Mouse (Mus musculus): ENCODE measurements around the gene Adamts6. TPM values are rescaled to one million over a fixed set of nuclear protein-coding genes. Genes with fewer than 3 reads are reported as not detected.

Gene Adamts6
- polyA plus RNA-seq, 1 experiment: 0.74 TPM

DNA sequence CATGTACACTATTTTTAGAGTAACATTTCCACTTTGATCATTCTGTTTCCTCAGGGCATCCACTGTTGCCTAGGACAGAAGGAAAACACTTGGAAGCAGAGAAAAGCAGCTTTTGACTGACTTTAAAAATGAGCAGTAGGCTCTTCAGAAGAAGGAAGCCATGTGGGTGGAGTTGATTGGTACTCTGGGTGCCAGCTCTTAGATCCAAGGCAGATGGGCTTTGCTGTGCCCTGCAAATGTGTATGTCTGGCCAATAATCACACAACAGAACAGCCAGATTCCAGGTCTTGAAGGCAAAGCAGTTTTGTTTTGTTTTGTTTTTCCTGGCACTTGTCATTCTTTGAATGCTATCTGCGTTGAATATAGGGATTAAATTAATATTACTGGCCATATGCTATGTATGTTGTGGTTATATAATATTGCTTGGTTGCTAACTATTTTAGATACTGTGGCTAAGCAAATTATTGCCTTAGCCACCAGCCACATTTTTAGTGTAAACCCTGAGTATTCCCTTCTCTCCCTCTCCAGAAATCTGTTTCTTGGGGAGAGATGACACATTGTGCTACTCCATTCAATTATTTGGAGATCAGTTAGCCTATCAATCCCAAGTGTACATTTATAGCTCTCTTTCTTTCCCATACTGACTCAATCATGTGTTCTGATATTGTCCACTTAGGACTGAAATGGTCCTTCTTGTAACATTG is 165.8 kb downstream of the Adamts6 start:
- Histone ChIP-seq H3K27ac (ENCODE audit: insufficient read depth, low read depth, low read length) (no peak overlapping the region), H3K4me1 (ENCODE audit: control insufficient read depth, insufficient read depth, low read length) (no peaks in the 10 kb centered on the region), H3K4me3 (ENCODE audit: insufficient read depth, low read length) (no peak overlapping the region)
- TF ChIP-seq CTCF (IDR thresholded peaks at IDR 0.05; ENCODE audit: low read depth, low read length) (no peak), POLR2A (IDR thresholded peaks at IDR 0.05; ENCODE audit: borderline replicate concordance, low read depth, low read length) (no peak)

DNA sequence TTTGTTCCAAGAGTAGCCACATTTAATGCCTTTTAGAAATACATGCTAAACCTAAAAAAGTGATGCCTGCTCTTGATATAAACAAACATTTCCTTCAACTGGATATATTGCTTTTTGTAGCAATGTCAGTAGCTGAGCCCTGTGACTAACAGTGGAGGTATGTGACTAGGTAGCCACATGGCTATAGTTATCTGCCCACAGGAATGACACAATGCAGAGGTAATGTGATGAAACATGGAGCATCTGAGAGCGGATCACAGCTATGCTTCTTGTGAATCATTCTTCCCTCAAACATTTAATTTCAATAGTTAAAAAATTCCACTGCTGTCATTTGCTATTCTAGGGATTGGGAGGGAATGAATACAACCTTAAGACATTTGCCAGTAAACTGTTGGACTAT is 172.7 kb downstream of the Adamts6 start:
- TF ChIP-seq POLR2A (IDR thresholded peaks at IDR 0.05; ENCODE audit: borderline replicate concordance, low read depth, low read length): no peak

DNA sequence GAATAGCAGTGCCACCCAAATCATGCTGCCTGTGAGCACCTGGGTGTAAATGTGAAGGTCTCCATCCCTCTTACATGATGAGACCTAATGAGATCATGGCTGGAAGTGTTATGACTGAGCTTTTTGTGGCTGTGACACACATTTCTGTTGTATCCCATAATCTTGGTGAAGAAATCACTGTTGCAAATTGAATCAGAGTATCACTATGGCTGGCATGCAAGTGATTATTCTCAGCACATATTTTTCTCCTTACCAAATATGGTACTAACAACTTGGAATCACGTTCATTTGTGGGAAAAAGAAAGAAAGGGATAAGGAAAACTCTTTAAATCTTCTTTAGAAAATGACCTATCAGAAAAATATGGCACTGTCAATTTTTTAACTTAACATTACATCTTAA is 180.4 kb downstream of the Adamts6 start:
- TF ChIP-seq CTCF (IDR thresholded peaks at IDR 0.05; ENCODE audit: low read depth, low read length) (no peak), POLR2A (IDR thresholded peaks at IDR 0.05; ENCODE audit: borderline replicate concordance, low read depth, low read length) (no peak)
- Histone ChIP-seq H3K27ac (ENCODE audit: insufficient read depth, low read depth, low read length) (no peak overlapping the region), H3K4me3 (ENCODE audit: insufficient read depth, low read length) (no peak overlapping the region), H3K4me1 (ENCODE audit: control insufficient read depth, insufficient read depth, low read length) (no peaks in the 10 kb centered on the region)

More for the DNA sequence above, 172.7 kb downstream of the Adamts6 start:
- Histone ChIP-seq H3K4me3 (ENCODE audit: insufficient read depth, low read length) (no peak overlapping the region), H3K27ac (ENCODE audit: insufficient read depth, low read depth, low read length) (no peak overlapping the region), H3K4me1 (ENCODE audit: control insufficient read depth, insufficient read depth, low read length) (no peaks in the 10 kb centered on the region)

DNA sequence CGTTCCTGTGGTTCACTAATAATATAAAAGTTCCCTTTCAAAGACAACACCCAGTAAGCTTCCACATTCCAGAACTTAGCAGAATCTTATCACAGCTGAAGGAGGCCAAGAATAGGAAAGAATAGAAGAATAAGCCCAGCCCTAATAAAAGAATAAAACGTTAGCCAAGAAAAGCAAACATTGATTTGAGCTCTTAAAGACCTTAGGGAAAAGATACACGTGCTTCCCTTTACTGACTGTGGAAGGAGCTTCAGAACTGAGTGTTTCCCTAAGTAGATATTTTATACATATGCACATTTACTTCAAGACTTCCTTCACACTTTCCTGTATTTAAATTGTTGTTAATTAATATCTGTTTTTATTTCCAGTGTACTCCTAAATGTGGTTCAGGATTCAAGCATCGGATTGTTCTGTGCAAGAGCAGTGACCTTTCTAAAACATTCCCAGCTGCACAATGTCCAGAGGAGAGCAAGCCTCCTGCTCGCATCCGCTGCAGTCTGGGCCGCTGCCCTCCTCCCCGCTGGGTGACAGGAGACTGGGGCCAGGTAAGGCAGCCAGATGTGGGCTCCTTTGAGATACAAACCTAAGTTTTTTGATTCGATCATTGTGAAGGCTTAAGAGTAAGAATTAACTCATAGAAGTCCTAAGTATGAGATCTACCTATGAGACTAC is 188.8 kb downstream of the Adamts6 start:
- no peak for TF ChIP-seq CTCF (IDR thresholded peaks at IDR 0.05; ENCODE audit: low read depth, low read length)
- TF ChIP-seq POLR2A (IDR thresholded peaks at IDR 0.05; ENCODE audit: borderline replicate concordance, low read depth, low read length): no peak
- Histone ChIP-seq H3K4me3 (ENCODE audit: insufficient read depth, low read length) (no peak overlapping the region), H3K4me1 (ENCODE audit: control insufficient read depth, insufficient read depth, low read length) (no peaks in the 10 kb centered on the region), H3K27ac (ENCODE audit: insufficient read depth, low read depth, low read length) (no peak overlapping the region)

DNA sequence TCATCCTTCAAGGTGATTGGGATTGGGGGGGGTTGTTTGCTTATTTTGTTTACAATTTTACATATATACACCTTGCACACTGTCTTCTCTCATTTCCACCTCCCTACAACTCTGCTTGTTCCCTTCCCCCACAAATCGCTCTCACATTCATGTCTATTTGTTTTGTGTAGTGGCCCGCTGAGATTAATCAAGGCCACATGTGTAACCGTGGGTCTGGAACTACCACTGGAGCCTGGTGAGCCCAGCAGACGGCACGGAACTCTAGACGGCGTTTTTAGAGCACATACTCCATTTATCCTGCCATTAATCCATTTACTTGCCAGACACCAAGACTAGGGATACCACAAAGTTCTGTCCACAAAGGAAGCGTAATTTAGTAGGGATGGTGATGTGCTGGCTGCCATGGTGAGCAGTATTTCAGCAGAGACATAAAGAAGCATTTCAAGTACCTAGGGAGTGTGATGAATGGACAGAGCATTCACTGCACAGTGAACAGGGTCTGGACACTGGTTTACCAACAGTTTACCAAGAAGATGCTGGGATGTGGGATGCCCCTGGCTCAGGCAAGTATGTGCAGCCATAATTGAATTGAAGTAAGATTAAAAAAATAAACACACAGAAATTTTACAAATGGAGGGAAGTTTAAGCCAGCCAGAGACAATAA is 194.9 kb downstream of the Adamts6 start:
- TF ChIP-seq CTCF (IDR thresholded peaks at IDR 0.05; ENCODE audit: low read depth, low read length) (no peak), POLR2A (IDR thresholded peaks at IDR 0.05; ENCODE audit: borderline replicate concordance, low read depth, low read length) (no peak)
- Histone ChIP-seq H3K4me3 (ENCODE audit: insufficient read depth, low read length) (no peak overlapping the region), H3K27ac (ENCODE audit: insufficient read depth, low read depth, low read length) (no peak overlapping the region), H3K4me1 (ENCODE audit: control insufficient read depth, insufficient read depth, low read length) (no peaks in the 10 kb centered on the region)

DNA sequence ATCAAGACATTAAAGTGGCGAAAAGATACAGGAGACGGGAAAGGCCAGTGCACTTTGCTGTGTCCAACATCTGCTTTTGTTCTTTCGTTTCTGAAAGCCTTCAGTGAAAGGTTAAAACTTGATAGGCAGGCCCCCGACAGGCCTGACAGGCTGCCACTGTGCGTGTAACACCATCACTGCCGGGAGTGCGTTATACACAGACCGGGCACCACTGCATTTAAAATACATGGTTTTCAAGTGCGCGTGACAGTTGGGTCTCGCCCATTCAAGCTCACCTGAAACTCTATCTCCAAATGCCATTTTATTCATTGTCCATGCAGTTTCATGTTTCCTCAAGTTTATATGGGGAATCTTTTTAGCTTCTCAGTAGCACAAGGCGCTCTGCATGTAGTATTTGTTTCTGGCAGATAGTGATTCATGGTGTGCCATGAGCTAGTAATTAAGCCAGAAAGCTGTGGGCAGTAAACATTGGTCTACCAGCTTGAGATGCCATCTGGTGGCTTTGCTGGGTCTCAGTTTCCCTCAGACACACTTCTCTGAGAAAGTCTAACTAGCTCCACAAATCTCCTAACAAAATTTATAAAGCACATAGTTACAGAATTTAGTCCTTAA is 195.6 kb downstream of the Adamts6 start:
- Histone ChIP-seq H3K4me1 (ENCODE audit: control insufficient read depth, insufficient read depth, low read length) (no peaks in the 10 kb centered on the region), H3K27ac (ENCODE audit: insufficient read depth, low read depth, low read length) (no peak overlapping the region), H3K4me3 (ENCODE audit: insufficient read depth, low read length) (no peak overlapping the region)
- TF ChIP-seq POLR2A (IDR thresholded peaks at IDR 0.05; ENCODE audit: borderline replicate concordance, low read depth, low read length) (no peak), CTCF (IDR thresholded peaks at IDR 0.05; ENCODE audit: low read depth, low read length) (no peak)

DNA sequence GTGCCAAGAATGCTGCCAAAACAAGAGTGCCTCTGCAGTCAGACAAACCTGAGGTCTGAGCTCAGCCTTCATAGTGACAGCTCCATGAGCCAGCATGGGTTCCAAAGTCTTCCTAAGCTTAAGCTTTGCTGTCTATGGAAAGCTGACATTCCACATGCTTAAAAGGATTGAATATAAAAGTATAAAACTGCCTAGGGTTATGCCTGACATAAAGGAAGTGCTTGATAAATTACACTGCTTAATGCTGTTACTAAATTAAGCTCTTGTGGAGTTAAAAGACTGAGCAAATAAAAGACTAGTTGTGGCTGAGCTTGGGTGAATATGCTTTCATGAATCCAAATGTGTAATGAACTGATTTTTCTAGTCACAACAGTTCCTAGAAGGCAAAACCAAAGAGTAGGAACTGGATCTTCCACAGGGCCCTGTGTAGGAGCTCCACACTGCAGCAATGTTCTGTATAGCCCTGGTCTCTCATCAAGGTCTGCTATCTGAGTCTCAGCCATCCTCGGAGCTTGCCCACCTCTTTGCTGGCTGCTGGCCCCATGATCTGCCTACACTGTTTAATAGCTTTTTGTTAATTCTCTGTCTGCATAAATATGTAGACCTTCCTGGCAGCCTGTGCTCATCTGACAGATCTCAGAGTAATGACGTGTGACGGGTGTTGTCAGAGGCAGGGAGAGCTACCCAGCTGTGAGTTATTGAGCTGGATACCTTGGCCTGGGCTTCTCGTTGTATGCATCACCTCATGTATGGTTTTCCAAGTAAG is 203.6 kb downstream of the Adamts6 start:
- TF ChIP-seq POLR2A (IDR thresholded peaks at IDR 0.05; ENCODE audit: borderline replicate concordance, low read depth, low read length) (no peak), CTCF (IDR thresholded peaks at IDR 0.05; ENCODE audit: low read depth, low read length) (no peak)
- no peak overlapping the region for H3K4me3 ChIP-seq (ENCODE audit: insufficient read depth, low read length)
- H3K27ac ChIP-seq (ENCODE audit: insufficient read depth, low read depth, low read length): no peak overlapping the region
- no peaks in the 10 kb centered on the region for H3K4me1 ChIP-seq (ENCODE audit: control insufficient read depth, insufficient read depth, low read length)

DNA sequence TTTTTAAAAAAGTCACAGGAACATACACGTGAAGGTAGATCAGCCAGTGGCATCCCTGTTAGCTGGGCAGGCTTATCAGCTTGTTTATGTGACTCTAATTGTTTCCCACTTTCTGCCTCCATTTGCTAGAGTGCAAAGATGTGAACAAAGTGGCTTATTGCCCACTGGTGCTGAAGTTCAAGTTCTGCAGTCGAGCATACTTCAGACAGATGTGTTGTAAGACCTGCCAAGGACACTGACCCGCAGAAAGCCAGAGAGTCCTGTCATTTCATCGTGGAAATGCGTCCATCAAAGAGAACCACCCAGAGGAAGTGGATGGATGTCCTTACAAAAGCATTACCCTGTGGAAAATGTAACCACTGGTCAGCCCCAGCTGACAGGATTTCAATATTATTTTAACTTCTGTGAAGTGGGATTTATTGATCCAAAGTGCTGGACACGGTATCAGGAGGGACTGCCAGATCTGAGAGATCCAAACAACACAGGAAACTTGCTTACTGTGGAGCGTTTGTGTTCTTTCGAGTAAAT is 205.9 kb downstream of the Adamts6 start:
- TF ChIP-seq CTCF (IDR thresholded peaks at IDR 0.05; ENCODE audit: low read depth, low read length) (no peak), POLR2A (IDR thresholded peaks at IDR 0.05; ENCODE audit: borderline replicate concordance, low read depth, low read length) (no peak)
- Histone ChIP-seq H3K27ac (ENCODE audit: insufficient read depth, low read depth, low read length) (no peak overlapping the region), H3K4me3 (ENCODE audit: insufficient read depth, low read length) (no peak overlapping the region), H3K4me1 (ENCODE audit: control insufficient read depth, insufficient read depth, low read length) (no peaks in the 10 kb centered on the region)

DNA sequence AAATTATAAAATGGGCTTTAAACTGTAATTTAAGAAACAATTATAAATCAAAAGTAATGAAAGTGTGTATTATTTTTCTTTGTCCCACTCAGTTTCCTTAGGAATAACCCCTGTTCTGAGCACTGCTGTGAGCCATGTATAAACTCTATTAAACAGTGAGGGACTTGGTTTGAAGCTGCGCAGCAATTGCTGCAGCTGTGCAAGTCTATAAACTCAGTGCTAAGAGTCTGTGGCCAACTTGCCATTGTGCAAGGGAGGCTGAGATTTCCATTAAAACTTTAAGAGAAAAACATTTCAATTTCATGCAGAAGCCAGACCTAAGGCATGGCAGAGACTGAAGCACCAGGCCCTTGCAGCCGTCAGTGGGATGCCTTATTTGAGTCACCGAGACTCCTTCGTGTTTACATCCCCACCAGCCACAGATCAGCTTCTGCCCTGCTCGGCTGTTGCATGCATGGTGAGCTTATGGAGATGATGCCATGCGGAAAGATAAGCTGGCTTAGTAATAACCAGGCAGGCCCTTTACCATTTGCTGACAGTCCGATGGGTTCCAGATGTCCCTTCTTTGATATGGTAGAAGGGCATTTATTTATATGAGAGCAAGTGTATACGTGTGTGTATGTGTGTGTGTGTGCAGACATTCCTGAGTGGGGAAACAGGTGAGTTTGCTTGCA is 206.7 kb downstream of the Adamts6 start:
- H3K4me3 ChIP-seq (ENCODE audit: insufficient read depth, low read length): no peak overlapping the region
- TF ChIP-seq CTCF (IDR thresholded peaks at IDR 0.05; ENCODE audit: low read depth, low read length): no peak
- TF ChIP-seq POLR2A (IDR thresholded peaks at IDR 0.05; ENCODE audit: borderline replicate concordance, low read depth, low read length): no peak
- no peaks in the 10 kb centered on the region for H3K4me1 ChIP-seq (ENCODE audit: control insufficient read depth, insufficient read depth, low read length)
- no peak overlapping the region for H3K27ac ChIP-seq (ENCODE audit: insufficient read depth, low read depth, low read length)
